Mouse (Mus musculus) myocyte (in vitro differentiated cells): Measurements from ENCODE around the gene Gtf3c3.

ENCODE experiments used
- CEBPB ChIP-seq: IDR thresholded peaks from 2 replicates; pipeline ENCODE4 v1.6.1; 2011; ENCODE audit warnings: mild to moderate bottlenecking, moderate library complexity; ENCODE audit not compliant: poor library complexity, insufficient read depth, severe bottlenecking
- E2F4 ChIP-seq: IDR thresholded peaks from one replicate; pipeline ENCODE4 v1.6.1; 2011; ENCODE audit warnings: mild to moderate bottlenecking, control low read depth, moderate library complexity; ENCODE audit not compliant: insufficient read depth
- MAX ChIP-seq: IDR thresholded peaks from one replicate; pipeline ENCODE4 v1.6.1; 2011; ENCODE audit warnings: low read depth, mild to moderate bottlenecking, control low read depth
- MYOD1 ChIP-seq, 3 experiments: IDR thresholded peaks; one replicate each; pipeline ENCODE4 v1.6.1; 2011; ENCODE audit warnings: control low read depth in 2 of 3, low read depth in 2 of 3, mild to moderate bottlenecking in 2 of 3, moderate library complexity in 1 of 3; ENCODE audit not compliant: insufficient read length in 2 of 3, control insufficient read depth in 1 of 3
- MYOG ChIP-seq, 3 experiments: IDR thresholded peaks; one replicate each; pipeline ENCODE4 v1.6.1; 2011; ENCODE audit warnings: control low read depth in 2 of 3, low read depth in 2 of 3, mild to moderate bottlenecking in 2 of 3; ENCODE audit not compliant: insufficient read length in 2 of 3, control insufficient read depth in 1 of 3, insufficient read depth in 1 of 3
- POLR2A ChIP-seq: IDR thresholded peaks from one replicate; pipeline ENCODE4 v1.6.1; 2011; ENCODE audit warnings: low read depth, mild to moderate bottlenecking, control low read depth, moderate library complexity; ENCODE audit not compliant: insufficient read length
- POLR2AphosphoS2 ChIP-seq: IDR thresholded peaks from one replicate; pipeline ENCODE4 v1.6.1; 2011; ENCODE audit warnings: low read depth, control low read depth; ENCODE audit not compliant: insufficient read length
- SRF ChIP-seq: IDR thresholded peaks from one replicate; pipeline ENCODE4 v1.6.1; 2011; ENCODE audit warnings: low read depth; ENCODE audit not compliant: control insufficient read depth, insufficient read length
- TCF12 ChIP-seq: IDR thresholded peaks from one replicate; pipeline ENCODE4 v1.6.1; 2011; ENCODE audit warnings: mild to moderate bottlenecking, control low read depth; ENCODE audit not compliant: poor library complexity, insufficient read depth, severe bottlenecking
- TCF3 ChIP-seq: IDR thresholded peaks from one replicate; pipeline ENCODE4 v1.6.1; 2011; ENCODE audit warnings: low read depth, control low read depth; ENCODE audit not compliant: insufficient read length
- USF1 ChIP-seq: IDR thresholded peaks from one replicate; pipeline ENCODE4 v1.6.1; 2011; ENCODE audit warnings: low read depth, mild to moderate bottlenecking, control low read depth, moderate library complexity

- TF ChIP-seq USF1 (no peak), POLR2A (no peak), POLR2AphosphoS2 (no peak), MYOD1 (IDR thresholded peaks at IDR 0.05; ENCODE audit: control insufficient read depth in 1 of 3, insufficient read length in 2 of 3, low read depth in 2 of 3) (no peak), TCF12 (no peak), E2F4 (no peak), MAX (no peak), SRF (no peak), TCF3 (no peak), CEBPB (no peak), MYOG (IDR thresholded peaks at IDR 0.05; ENCODE audit: control insufficient read depth in 1 of 3, insufficient read depth in 1 of 3, insufficient read length in 2 of 3, low read depth in 2 of 3) (no peak)
Observed at GRCm38 (mm10) chr1:54439080-54439476, 307 bp upstream of the Gtf3c3 start.
